Mouse (Mus musculus) C2C12 (cell line): ENCODE data around the gene Pcbp2.

ENCODE experiments used
- CEBPB ChIP-seq: IDR thresholded peaks from one replicate; pipeline ENCODE4 v1.6.1; 2011; ENCODE audit warnings: low read depth, mild to moderate bottlenecking, control low read depth, moderate library complexity
- CTCF ChIP-seq: IDR thresholded peaks from one replicate; pipeline ENCODE4 v1.5.1; 2011; ENCODE audit not compliant: control insufficient read depth, insufficient read depth, insufficient read length
- FOSL1 ChIP-seq: IDR thresholded peaks from one replicate; pipeline ENCODE4 v1.8.0; 2011; ENCODE audit warnings: mild to moderate bottlenecking, low read length; ENCODE audit not compliant: poor library complexity, insufficient read depth, severe bottlenecking
- MAX ChIP-seq: IDR thresholded peaks from one replicate; pipeline ENCODE4 v1.6.1; 2011; ENCODE audit warnings: mild to moderate bottlenecking, control low read depth
- MYOD1 ChIP-seq: IDR thresholded peaks from one replicate; pipeline ENCODE4 v1.6.1; 2011; ENCODE audit warnings: low read depth; ENCODE audit not compliant: control insufficient read depth, insufficient read length
- MYOG ChIP-seq: IDR thresholded peaks from one replicate; pipeline ENCODE4 v1.6.1; 2011; ENCODE audit not compliant: control insufficient read depth, insufficient read length; ENCODE audit errors: extremely low read depth
- USF1 ChIP-seq: IDR thresholded peaks from one replicate; pipeline ENCODE4 v1.6.1; 2011; ENCODE audit warnings: low read depth, mild to moderate bottlenecking, control low read depth, moderate library complexity

- TF ChIP-seq CTCF (no peak), USF1 (no peak), MYOD1 (no peak), CEBPB (no peak), MAX (peak; percentile 39), FOSL1 (no peak), MYOG (no peak)
Measured at GRCm38 (mm10) chr15:102517976-102518858, 47.9 kb downstream of the Pcbp2 start, which contains the start of gene Tarbp2.
